Mouse (Mus musculus): ENCODE results near the gene Slc35e2.
A peak's percentile ranks its signal among the peaks of the same experiment; 100 is the strongest.
"Not testable (repeated sequence)": the region's sequence is repeated elsewhere in the genome, so short reads cannot be mapped to it uniquely, and the experiment has no call there.

Gene Slc35e2

DNA sequence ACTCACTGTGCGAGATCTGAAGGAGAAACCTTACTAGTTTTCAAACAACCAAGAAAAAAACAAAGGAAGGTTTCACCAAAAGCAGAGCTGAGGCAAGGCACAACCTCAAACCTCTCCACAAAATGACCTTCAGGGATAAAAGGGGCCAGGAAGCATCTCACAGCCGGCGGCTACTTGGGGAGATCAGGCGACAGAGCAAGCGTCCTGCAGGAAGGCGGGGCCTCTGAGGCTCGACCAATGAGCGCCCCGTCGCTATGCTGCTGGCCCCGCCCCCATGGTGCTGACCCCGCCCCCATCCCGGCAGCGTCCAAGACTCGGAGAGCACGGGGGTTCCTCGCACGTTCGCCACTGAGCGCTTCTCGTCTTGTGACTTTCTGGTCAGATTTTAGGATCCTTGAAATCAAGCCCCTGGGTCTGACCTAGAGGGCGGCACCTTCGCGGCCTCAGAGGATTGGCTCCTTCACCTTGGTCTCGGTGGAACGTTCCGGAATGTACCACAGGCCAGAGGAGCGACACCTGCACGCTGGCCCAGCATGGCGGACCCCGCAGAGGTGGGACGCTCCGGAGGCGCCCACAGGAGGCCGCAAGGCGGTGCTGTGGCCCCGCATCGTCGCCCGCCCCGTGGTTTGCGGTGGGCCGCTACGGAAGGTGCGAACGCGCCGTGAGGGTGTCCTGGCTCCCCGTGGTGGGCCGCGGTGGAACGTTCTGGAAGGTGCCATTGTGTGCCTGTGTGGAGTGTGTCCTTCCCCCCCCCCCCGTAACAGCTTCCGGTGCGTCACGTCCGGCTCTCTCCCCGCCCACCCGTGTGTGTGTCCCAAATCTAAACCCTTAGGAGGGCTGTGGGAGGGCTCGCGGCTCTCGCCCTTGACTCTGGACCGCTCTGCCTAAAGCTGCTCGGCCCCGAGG lies at the start of gene Slc35e2:
Gene Slc35e2, plus strand, starts transcription at position 326 of the 906 bp plus-strand sequence.
- DNase-seq (ENCODE audit: low spot score) = peak; percentile 95

DNA sequence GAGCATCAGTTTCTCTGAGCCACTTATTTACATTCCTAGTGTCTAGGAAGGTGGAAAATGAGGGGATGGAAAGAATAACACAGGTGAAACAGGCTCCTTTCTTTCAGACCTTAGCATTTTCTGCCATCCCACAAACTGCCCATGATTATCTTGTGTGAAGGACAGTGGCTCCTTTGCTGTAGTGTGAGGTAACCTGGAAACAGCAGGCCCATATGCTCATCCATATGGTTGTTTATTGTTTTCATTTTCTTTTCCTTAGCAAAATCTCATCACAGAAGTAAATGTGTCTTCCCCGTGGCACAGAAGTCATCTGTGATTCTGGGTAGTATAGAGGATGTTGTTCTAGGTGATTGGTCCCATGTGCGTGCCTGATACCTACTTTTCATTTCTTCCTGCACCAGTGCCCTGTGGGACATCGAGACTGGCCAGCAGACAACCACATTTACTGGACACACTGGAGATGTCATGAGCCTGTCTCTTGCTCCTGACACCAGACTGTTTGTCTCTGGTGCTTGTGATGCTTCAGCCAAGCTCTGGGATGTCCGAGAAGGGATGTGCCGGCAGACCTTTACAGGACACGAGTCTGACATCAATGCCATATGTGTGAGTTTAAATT lies 48.2 kb upstream of the Slc35e2 start:
- DNase-seq (ENCODE audit: low spot score) = no peak

- DNase-seq (ENCODE audit: low spot score) = no peak
Measured at GRCm38 (mm10) chr4:155554880-155555279, 46.3 kb upstream of the Slc35e2 start.

- no peak for DNase-seq (ENCODE audit: low spot score)
Measured at GRCm38 (mm10) chr4:155555464-155555863, 45.8 kb upstream of the Slc35e2 start.

DNA sequence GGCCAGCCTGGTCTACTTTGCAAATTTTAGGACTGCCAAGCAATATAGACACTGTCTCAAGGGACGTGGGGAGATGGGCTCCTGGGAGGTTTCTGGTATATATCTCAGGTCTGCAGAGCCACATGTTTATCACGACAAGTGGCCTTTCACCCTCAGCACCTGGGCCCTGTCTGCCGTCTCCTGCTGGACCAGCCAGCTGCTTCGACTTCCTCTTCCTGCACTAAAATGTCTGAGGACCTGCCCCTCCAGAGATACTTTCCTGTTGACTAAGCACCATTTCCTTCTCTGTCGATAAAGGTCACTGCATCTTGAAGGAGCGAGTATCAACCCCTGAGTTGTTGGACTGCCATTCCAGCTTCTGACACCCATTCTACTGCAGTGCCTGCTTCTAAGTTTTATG lies 41.8 kb upstream of the Slc35e2 start:
- no peak for DNase-seq (ENCODE audit: low spot score)

DNA sequence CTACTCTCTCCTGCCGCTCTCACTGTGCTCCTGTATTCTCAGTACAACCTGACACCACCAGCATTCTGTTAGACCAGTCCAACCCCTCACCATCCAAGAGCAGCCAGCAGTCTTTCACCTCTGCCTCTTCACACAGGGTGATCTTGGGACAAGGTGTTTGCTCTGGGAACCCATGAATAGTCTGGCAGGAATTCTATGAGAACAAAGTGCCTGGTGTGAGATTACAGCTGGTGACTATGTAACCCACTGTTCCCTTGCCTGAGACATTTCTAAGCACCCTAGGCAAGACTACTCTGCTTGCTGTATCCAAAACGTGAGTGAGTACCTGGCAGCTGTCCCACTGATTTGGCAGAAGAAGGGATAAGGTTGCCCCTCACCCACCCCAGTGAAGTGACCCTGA lies 40.3 kb upstream of the Slc35e2 start:
- no peak for DNase-seq (ENCODE audit: low spot score)

DNA sequence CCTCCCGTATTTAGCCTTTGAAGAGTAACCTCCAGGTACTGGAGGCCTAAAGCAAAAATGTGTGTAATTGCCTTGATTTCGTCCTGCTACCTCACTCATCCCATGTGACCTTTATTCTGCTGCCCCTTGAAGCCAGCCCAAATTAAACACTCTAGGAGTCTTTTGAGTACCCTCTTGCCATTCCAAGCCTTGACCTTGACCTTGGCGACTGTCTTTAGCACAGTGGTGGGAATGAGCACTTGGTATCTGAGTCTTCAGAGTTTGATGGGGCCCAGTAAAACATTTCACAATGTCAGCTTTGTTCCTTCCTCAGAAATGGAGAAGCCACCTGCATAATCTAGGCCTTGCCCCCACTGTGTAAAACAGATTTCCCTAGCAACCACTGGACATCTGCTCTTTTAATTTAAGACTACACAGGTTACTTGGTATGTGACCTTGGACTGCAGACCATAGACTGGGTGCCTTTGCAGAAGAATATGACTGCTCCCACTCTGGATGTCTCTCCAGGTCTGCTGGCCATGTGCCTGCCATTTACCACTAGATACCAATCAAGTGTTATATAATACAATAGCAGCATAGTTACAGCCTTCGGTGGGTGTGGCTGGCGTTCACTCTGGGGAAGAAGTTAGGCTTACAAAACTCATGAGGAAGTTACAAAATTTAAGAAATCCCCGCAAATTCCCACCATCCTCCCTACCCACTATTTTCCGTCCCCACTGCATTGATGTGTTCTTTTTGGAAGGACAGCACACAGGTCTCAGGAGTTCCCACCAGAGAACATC lies 39.4 kb upstream of the Slc35e2 start, which contains the start of gene Nadk:
Gene Nadk, plus strand, starts transcription at position 718 of the 782 bp plus-strand sequence.
- peak; percentile 47 for DNase-seq (ENCODE audit: low spot score)

DNA sequence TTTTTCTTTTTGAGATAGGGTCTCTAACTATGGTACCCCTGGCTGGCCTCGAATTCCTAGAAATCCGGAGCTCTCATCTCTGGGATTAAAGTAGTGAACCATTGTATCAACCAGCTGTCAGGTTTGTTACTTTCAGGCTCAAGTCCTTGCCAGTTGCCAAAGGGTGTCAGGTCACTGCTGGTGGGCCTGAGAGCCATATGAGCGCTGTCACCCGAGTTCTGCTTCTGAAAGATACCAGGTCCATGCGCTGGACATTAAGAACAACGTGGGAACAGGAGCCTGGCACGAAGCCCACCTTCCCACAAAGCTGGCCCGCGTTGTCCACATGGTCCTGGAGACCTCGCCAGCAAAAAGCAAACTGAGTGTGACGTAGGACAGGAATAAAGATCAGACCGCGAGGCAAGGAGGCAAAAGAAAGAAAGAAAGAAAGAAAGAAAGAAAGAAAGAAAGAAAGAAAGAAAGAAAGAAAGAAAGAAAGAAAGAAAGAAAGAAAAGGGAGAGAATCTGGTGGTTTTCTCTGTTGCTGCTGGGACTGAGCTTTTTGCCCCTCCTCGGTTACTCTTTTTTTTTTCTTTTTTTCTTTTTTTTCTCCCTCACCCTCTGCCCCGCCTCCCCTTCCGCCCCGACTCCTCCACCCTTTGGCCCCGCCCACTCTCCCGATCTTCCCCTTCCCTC lies 38.4 kb upstream of the Slc35e2 start:
- DNase-seq (ENCODE audit: low spot score) = peak; percentile 59

DNA sequence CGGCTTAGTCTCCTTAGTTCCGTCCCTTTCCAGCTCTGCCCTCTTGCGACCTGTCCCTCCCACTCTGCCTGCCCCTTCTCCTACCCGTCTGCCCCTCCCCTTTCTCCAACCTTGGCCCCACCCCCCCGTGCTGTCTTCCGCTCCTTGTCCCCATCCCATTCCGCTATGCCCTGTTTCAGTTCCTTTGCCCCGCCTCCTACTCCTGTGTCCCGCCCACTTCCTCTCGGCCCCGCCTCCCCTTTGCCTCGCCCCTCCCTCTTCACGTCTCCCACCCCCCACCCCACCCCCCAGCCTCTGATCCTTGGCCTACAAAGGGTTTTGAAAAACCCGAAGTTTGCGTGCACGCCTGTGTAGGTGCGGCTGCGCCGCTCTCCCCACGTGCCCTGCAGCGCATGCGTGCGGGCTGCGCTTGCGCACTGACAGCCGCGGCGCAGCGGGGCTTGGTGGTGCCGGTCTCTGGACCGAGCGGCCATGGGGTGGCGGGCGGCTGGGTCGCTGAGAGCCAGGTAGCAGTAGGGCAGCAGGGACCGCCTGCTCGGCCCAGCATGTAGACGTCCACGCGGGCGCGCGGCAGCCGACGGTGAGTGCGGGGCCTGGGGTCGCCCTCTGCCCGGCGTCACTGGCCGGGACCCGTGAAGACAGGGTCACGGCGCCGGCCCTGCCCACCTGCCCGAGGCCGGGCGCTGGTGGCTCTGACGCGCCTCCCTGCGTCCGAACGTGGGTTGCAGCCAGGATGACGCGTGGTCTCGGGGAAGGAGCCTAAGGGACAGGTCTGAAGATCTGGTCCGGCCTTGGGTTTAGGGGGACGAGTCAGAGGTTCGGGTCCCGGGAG lies 37.6 kb upstream of the Slc35e2 start:
- DNase-seq (ENCODE audit: low spot score) = peak; percentile 100

DNA sequence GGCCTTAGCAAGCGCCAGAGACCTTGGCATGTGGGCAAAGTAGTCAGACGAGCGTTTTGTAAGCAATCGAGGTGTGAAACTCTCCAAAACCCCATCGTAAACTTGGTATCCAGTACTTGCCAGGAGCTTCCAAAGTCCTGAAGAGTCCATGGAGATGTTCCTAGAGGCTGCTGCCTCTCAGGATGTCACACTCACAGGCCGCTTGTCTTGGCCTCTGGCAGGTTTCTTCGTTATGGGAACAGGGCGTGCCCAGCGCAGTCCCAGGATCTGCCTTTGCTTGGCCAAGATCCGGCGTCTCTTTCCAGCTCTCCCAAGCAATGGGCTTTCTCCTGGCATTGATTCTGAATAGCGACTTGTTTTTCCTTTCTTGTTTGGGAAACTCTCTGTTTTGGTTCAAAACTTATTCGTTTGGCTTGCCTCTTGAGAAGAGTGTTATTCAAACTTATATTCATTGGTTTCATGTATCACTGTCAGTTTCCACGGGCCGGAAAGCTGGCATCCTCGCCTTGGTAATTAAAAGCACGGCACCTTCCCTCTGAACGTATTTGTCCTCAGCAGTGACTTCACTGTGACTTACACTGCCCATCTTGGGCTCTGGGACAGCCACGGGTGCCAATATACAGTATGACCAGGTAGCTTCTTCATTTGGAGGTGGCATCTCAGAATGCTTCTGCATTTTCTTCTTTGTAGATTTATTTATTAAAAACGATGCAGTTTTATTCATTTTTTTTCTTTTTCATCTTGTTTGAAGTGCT lies 36.7 kb upstream of the Slc35e2 start:
- DNase-seq (ENCODE audit: low spot score) = no peak

- no peak for DNase-seq (ENCODE audit: low spot score)
Measured at GRCm38 (mm10) chr4:155566555-155566954, 34.7 kb upstream of the Slc35e2 start.

- peak; percentile 66 for DNase-seq (ENCODE audit: low spot score)
Measured at GRCm38 (mm10) chr4:155568170-155568569, 33.0 kb upstream of the Slc35e2 start.

DNA sequence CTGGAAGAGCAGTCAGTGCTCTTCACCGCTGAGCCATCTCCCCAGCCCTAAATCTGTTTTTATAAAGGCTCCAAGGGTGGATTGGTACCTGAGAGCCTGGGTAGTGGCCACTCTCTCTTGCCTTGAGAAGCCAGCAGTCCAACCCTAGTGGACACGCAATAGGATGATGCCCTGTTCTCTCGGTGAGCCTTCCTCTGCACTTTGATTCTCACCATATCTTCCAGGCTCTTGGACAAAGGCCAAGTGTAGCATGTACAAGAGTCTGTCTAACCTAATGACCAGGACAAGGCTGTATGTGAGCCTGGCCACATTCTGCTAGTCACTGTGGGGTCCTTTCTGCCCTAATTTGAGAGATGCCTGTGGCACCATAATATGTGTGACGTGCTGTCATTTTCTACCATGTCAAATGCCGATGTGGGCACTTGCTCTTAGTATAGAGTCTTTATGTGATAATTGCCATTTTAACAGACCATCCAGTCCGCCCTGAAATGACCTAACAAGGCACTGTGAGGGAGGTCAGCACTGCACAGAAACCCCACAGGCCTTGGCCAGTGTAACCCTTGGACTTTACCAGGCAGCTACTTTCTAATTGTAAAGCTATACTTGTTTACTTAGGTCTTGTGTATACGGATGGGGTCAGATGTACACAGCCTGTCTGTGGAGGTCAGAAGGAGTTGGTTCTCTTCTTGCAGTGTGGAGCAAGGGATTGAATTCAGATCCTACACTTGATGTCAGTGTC lies 32.4 kb upstream of the Slc35e2 start:
- DNase-seq (ENCODE audit: low spot score) = no peak

DNA sequence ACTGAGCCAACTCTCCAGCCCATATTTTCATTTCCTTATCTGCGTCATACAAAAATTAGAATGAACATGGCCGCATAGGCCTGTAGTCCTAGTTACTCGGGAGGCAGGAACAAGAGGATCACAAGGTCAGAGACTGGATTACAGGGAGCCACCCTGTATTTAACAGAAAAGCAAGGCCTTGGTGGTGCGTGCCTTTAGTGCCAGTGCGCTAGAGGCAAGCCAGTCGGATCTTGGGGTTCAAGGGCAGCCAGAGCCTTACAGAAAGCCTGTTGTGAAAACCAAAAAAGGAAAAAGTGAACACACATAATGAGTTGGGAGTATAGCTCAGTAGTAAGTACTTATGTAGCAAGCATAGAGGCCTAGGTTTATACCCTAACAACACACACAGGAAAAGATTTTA lies 31.4 kb upstream of the Slc35e2 start:
- DNase-seq (ENCODE audit: low spot score) = no peak

DNA sequence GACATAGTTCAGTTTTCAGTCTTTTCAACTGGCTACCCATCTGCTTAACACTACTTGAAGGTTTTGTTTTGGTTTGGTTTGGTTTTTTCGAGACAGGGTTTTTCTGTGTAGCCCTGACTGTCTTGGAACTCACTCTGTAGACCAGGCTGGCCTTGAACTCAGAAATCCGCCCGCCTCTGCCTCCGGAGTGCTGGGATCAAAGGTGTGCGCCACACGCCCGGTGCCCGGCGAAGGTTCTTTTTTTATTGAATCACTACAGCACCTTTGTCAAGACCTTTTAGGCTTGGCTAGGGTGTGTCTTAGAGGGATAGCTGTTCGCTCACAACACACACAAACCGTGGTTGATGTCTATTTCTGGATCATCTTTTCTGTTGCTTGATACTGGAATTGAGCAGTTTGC lies 30.9 kb upstream of the Slc35e2 start:
- not testable (repeated sequence) for DNase-seq (ENCODE audit: low spot score)

DNA sequence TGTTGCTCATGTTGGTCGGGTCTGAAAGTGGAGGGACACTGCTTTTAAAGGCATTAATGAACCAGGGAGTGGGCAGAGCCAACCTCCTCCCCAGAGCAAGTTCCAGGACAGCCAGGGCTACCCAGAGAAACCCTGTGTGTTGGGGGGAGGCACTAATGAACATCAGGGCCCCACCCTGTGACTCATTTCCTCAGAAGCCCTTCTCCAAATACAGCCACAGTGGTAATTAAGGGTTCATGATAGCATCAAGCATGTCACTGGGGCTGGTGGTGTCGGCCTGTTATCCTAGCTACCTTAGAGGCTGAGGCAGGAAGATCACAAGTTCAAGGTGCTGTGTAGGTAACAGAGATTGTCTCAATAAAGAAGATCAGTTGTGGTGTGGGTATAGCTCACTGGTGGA lies 29.8 kb upstream of the Slc35e2 start:
- no peak for DNase-seq (ENCODE audit: low spot score)

DNA sequence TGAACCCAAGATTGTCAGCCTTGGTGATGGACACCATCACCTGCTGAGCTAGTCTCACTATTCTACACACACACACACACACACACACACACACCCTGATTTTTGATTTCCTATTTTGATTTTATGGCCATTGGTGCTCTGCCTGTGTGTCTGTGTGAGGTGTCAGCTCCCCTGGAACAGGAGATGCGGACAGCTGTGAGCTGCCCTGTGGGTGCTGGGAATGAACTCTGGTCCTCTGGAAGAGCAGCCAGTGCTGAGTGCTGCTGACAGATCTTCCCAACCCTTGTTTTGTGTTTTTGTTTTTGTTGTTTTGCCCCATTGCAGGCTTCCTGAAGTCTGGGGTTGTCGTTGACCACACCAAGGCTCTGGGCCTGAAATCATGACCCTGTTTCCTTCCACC lies 28.1 kb upstream of the Slc35e2 start:
- DNase-seq (ENCODE audit: low spot score) = no peak

DNA sequence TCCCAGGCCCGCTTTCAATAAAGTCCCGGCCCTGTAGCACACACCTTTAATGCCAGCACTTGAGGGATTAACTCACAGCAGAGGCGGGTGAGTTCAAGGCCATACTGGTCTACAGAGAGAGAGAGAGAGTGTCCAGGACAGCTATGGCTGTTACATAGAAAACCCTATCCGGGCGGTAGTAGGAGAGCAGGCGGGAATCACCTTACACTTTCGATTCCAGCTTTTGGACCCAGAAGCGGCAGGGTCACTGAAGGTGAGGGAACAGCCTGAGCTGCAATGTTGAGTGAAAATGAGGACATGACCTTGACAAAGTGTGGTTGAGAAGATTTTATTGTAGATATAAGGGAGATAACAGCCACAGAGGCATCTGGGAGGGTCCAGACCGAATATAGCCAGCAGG lies 27.3 kb upstream of the Slc35e2 start:
- no peak for DNase-seq (ENCODE audit: low spot score)

GRCm38 (mm10) chr4:155574931-155575330 lies 26.3 kb upstream of the Slc35e2 start:
- no peak for DNase-seq (ENCODE audit: low spot score)

DNA sequence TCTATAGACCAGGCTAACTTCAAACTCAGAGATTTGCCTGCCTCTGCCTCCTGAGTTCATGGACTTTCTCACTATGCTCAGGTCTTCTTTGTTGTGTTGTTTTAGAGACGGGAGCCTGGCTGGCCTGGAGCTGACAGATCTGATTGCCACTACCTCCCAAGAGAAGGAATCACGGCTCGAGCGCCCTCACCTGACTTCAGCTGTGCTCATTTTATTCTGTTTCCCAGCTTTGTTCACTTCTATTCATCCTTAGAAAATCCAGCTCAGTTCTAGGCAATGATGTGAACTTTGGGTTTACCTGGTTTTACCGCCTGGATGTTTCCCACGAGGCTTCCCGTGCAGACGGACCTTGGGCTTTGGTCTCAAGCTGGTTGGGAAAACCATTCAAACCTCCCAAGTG lies 25.7 kb upstream of the Slc35e2 start:
- no peak for DNase-seq (ENCODE audit: low spot score)
